Mouse (Mus musculus) thymus, adult 2 months (tissue): ENCODE measurements around the gene Nhsl1.

Source experiments
- CTCF ChIP-seq: fragments of 200-500 bp; IDR thresholded peaks from 2 replicates; pipeline ENCODE4 v1.5.1; 2012; ENCODE audit warnings: mild to moderate bottlenecking, control low read depth, low read length, moderate library complexity, borderline replicate concordance; ENCODE audit not compliant: control insufficient read depth, poor library complexity, insufficient read depth; ENCODE audit errors: extremely low read depth
- POLR2A ChIP-seq: fragments of 200-500 bp; IDR thresholded peaks from 2 replicates; pipeline ENCODE4 v1.6.1; 2012; ENCODE audit warnings: mild to moderate bottlenecking, low read length, control low read depth, moderate library complexity; ENCODE audit not compliant: control insufficient read depth, poor library complexity, insufficient read depth; ENCODE audit errors: extremely low read depth

GRCm38 (mm10) chr10:18491952-18492351, 173.2 kb downstream of the Nhsl1 start:
- TF ChIP-seq CTCF (no peak), POLR2A (no peak)
